Mouse (Mus musculus): Measurements from ENCODE around the gene Ccdc180.

Gene Ccdc180

GRCm38 (mm10) chr4:45972448-45972854 is 82.3 kb downstream of the Ccdc180 start:
- DNase-seq, result no peak

GRCm38 (mm10) chr4:45972951-45973350 is 82.8 kb downstream of the Ccdc180 start:
- no peak for DNase-seq

- peak; percentile 90 for DNase-seq
Observed at GRCm38 (mm10) chr4:45976931-45977667, 87.0 kb downstream of the Ccdc180 start.

GRCm38 (mm10) chr4:45979916-45980315 is 89.8 kb downstream of the Ccdc180 start:
- peak; percentile 65 for DNase-seq

- peak; percentile 81 for DNase-seq
Observed at GRCm38 (mm10) chr4:45981054-45981453, 91.0 kb downstream of the Ccdc180 start.

- DNase-seq, result peak; percentile 82
Observed at GRCm38 (mm10) chr4:45990427-45991135, 100.5 kb downstream of the Ccdc180 start.

GRCm38 (mm10) chr4:45998536-45998935 is 108.4 kb downstream of the Ccdc180 start:
- DNase-seq, result no peak
